Comparison of ENCODE assay signal across 20 mouse cellular contexts in the genomic region with DNA sequence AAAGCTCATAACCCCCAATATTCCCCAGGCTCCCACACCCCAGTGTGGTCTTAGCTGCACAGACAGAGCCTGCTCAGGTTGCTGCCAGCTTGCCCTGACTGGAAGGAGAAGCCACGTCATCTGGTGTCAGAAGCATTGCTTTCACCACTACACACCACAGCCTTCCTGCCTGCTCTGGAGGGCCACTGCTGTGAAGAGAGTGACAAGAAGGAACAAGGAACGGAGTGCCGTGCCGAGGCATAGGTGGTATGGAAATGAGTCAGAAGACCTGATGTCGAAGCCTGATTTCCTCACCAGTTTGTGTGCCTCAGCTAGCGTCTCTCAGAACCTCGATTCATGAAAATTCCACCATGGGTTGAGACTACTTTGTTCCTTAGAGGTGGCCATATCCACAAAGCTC. TPM values are rescaled to one million over a fixed set of nuclear protein-coding genes. Genes with fewer than 3 reads are reported as not detected.
DNase-seq lines count a peak whose midpoint lies in the region; ATAC-seq and TF ChIP-seq lines count a peak whose summit lies in the region.
"Had no signal": no experiment of that assay in that cellular context is flagged by ENCODE, and none has a peak within 500 bp of the region (broad histone marks: within the 10 kb centered on the region; RNA-seq: fewer than 3 reads in every experiment).

No protein-coding gene starts in this region.

- H3K27ac ChIP-seq in spleen, adult 2 months (ENCODE audit: insufficient read depth, low read length), result peak overlapping the region; percentile 1; the same call in 1 of the 2 replicates
- H3K27ac ChIP-seq: gastrocnemius, adult 2 months; hindbrain, embryonic 10.5 days had no signal

- no peaks in the 10 kb centered on the region for H3K27me3 ChIP-seq in spleen, adult 2 months (ENCODE audit: control insufficient read depth, insufficient read depth, low read length)

- H3K4me3 ChIP-seq in spleen, adult 2 months (ENCODE audit: extremely low read depth, insufficient read depth, insufficient read length), result no peak overlapping the region
- H3K4me3 ChIP-seq: gastrocnemius, adult 2 months; hindbrain, embryonic 10.5 days; myocyte had no signal

- peak; percentile 30 to 43 for DNase-seq in spleen, adult 2 months (ENCODE audit: low read depth in 1 of 2, low spot score in 2 of 2)
- no peak for DNase-seq in spleen, postnatal 4 days (ENCODE audit: low spot score in 2 of 2)
- DNase-seq in thymus, postnatal 36 days, result peak; percentile 33 to 55
- DNase-seq in adrenal gland, adult 8-10 months, result no peak
- DNase-seq in retina, embryonic 14.5 days (ENCODE audit: low spot score), result no peak
- DNase-seq in urinary bladder, postnatal 14 days (ENCODE audit: low spot score), result no peak
- DNase-seq: cerebellum, adult 2 months; gastrocnemius, adult 2 months; kidney, adult 11 months; retina, postnatal 1 day had no signal

- TF ChIP-seq POLR2A in spleen, adult 2 months (IDR thresholded peaks at IDR 0.05; ENCODE audit: low read depth, low read length), result no peak

- 17% methylated on average over 7 of the region's 7 CpGs for WGBS in spleen, adult 2 months

- TF ChIP-seq CTCF in spleen, adult 2 months (IDR thresholded peaks at IDR 0.05; ENCODE audit: extremely low read depth, insufficient read depth, insufficient read length, insufficient replicate concordance), result no peak

- ATAC-seq in common myeloid progenitor, adult 5-6 weeks (replicated peaks; ENCODE audit: low read depth, poor library complexity, severe bottlenecking), result peak; percentile 85
- peak; percentile 76 for ATAC-seq in monocyte, adult 5-6 weeks (replicated peaks; ENCODE audit: insufficient number of reproducible peaks, low FRiP score, low TSS enrichment, poor library complexity, severe bottlenecking)

- H3K4me1 ChIP-seq in spleen, adult 2 months (ENCODE audit: control insufficient read depth, insufficient read depth, insufficient read length), result peaks cover 21% of the 10 kb centered on the region; the same call in 1 of the 2 replicates

- no peaks in the 10 kb centered on the region for H3K36me3 ChIP-seq in spleen, adult 2 months (ENCODE audit: control insufficient read depth, insufficient read depth, low read length)
- H3K36me3 ChIP-seq: hindbrain, embryonic 10.5 days had no signal

RNA-seq across cellular contexts. Expression of gene Pla1a, which starts 29.3 kb away (rescaled TPM):
- 0.54 and 0.88 TPM in 2 replicates for polyA plus RNA-seq in spleen, adult 2 months (2012; rRNA removed)
- not detected in 2 replicates for total RNA-seq in common myeloid progenitor, adult 5-6 weeks (2017)
- total RNA-seq in monocyte, adult 5-6 weeks (2017), result not detected in 3 replicates
- 10 to 100 TPM; 12.0 to 56.7 (median 30.9) TPM for total RNA-seq in adrenal gland, adult 8-10 months (2022)
- polyA plus RNA-seq: embryonic facial prominence, embryonic 11.5 days had no signal

RNA-seq across cellular contexts. Expression of gene Popdc2, which starts 41.6 kb away (rescaled TPM):
- polyA plus RNA-seq in spleen, adult 2 months (2012; rRNA removed), result 3.3 and 4.8 TPM in 2 replicates
- total RNA-seq in common myeloid progenitor, adult 5-6 weeks (2017), result 0.09 TPM in 1 of 2 replicates, not detected in the other
- not detected in 3 replicates for total RNA-seq in monocyte, adult 5-6 weeks (2017)
- total RNA-seq in adrenal gland, adult 8-10 months (2022), result 1 to 10 TPM in 2 of 4 experiments, under 1 TPM in 2; 0.66 to 2.5 (median 0.94) TPM

RNA-seq across cellular contexts. Expression of gene Adprh, which starts 48.9 kb away (rescaled TPM):
- 39.9 and 47.4 TPM in 2 replicates for polyA plus RNA-seq in spleen, adult 2 months (2012; rRNA removed)
- total RNA-seq in common myeloid progenitor, adult 5-6 weeks (2017), result 13.7 and 17.3 TPM in 2 replicates
- 14.6 to 25.9 TPM (median 16.7 TPM) in 3 replicates for total RNA-seq in monocyte, adult 5-6 weeks (2017)
- total RNA-seq in adrenal gland, adult 8-10 months (2022), result 10 to 100 TPM; 49.8 to 51.5 (median 50.1) TPM

RNA-seq across cellular contexts. Expression of gene Cd80, which starts 51.7 kb away (rescaled TPM):
- 1.8 and 2.0 TPM in 2 replicates for polyA plus RNA-seq in spleen, adult 2 months (2012; rRNA removed)
- 0.27 TPM in 1 of 2 replicates, not detected in the other for total RNA-seq in common myeloid progenitor, adult 5-6 weeks (2017)
- 5.9 to 10.5 TPM (median 6.7 TPM) in 3 replicates for total RNA-seq in monocyte, adult 5-6 weeks (2017)
- under 1 TPM; 0.41 to 0.83 (median 0.65) TPM for total RNA-seq in adrenal gland, adult 8-10 months (2022)

RNA-seq across cellular contexts. Expression of gene Gm21987, which starts 56.8 kb away (rescaled TPM):
- not detected in 2 replicates for polyA plus RNA-seq in spleen, adult 2 months (2012; rRNA removed)
- not detected in 2 replicates for total RNA-seq in common myeloid progenitor, adult 5-6 weeks (2017)
- total RNA-seq in monocyte, adult 5-6 weeks (2017), result not detected in 3 replicates
- under 1 TPM in 1 of 4 experiments, not detected in 3; 0.97 TPM for total RNA-seq in adrenal gland, adult 8-10 months (2022)
- total RNA-seq: ES-E14; gastrocnemius, adult 2 months; liver, adult 2 months had no signal
- polyA plus RNA-seq: brain, embryonic 14.5 days; cerebellum, adult 2 months; forebrain, embryonic 11.5 days; hindbrain, embryonic 10.5 days; liver, adult 2 months; urinary bladder, adult 2 months had no signal

Comparison
In these comparisons a context has a peak if more than half of its experiments do, and no peak if none do; other contexts are left out.
1. DNase-seq: peak in spleen, adult 2 months (2 of 2) and thymus, postnatal 36 days (2 of 2); none in spleen, postnatal 4 days (0 of 2), adrenal gland, adult 8-10 months (single experiment), retina, embryonic 14.5 days (single experiment) and urinary bladder, postnatal 14 days (single experiment).
2. RNA of gene Pla1a, which starts 29.3 kb away (total RNA-seq): 12.0 to 56.7 TPM in adrenal gland, adult 8-10 months; not detected in common myeloid progenitor, adult 5-6 weeks and not detected in monocyte, adult 5-6 weeks; every median in the first group is over 10 times any median in the second.